Mouse (Mus musculus) CD4-positive helper T cell, adult 2 months (primary cell): Measurements from ENCODE around the gene Lasp1.
"Not testable (repeated sequence)": the region's sequence is repeated elsewhere in the genome, so short reads cannot be mapped to it uniquely, and the experiment has no call there.

Source experiments
- DNase-seq: peaks from one replicate; pipeline ENCODE4 v3.0.0-alpha.2; 2012; ENCODE audit warnings: low read depth, missing footprints, low spot score

Lasp1 gene

DNA sequence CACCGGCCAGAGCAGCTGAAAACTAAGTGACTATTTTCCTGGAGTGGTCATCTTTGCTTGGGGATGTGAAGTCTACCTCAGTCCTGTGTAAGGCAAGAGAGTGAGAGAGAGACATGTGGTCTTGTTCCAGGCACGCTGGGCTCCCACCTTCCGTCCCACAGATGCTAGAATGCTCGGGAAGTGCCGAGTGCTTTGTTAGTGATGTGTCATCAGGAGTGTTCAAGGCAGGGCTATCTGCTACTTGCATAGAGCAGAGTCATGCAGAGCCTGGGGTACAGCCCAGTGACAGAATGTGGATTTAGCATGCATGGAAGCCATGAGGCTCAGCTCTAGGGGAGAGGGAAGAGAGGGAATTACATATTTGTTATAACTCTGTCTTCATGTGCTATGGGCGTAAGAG is 28.9 kb downstream of the Lasp1 start:
- no peak for DNase-seq

- DNase-seq: no peak
Measured at GRCm38 (mm10) chr11:97829365-97829764, 30.6 kb downstream of the Lasp1 start.

GRCm38 (mm10) chr11:97829913-97830476 is 31.2 kb downstream of the Lasp1 start:
- peak; percentile 53 for DNase-seq

DNA sequence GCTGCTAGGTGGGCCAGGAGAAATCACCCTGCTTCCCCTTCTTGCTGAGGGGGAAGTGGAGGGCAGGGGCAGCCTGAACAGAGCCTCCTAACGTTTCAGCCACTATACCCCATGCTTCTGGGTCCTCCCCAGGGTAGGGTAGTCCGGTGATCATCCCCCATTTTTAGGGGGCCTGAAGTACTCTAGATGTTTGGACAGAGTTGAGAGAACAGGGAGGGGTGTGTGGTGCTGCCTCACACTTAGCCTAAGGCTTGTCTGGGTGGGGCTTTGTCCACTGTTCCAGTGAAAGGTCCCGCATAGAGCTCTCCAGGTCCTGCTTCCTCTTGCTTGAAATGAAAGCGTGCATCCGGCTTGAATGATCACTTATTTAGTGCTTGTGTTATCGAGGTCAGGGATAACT is 31.7 kb downstream of the Lasp1 start:
- no peak for DNase-seq

- no peak for DNase-seq
Measured at GRCm38 (mm10) chr11:97832001-97832400, 33.2 kb downstream of the Lasp1 start.

DNA sequence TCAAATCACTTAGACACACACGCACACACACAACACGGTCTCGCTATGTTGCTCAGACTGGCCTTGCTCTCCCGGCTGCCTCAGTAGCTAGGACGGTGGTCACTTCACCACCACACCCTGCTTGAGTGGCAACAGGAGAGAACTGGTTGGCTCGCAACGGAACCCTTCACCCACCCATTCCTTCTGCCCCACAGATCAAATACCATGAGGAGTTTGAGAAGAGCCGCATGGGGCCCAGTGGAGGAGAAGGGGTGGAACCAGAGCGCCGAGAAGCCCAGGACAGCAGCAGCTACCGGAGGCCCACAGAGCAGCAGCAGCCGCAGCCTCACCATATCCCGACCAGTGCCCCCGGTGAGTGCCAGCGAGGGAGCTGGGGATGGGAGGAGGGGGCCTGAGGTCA is 34.6 kb downstream of the Lasp1 start:
- no peak for DNase-seq

DNA sequence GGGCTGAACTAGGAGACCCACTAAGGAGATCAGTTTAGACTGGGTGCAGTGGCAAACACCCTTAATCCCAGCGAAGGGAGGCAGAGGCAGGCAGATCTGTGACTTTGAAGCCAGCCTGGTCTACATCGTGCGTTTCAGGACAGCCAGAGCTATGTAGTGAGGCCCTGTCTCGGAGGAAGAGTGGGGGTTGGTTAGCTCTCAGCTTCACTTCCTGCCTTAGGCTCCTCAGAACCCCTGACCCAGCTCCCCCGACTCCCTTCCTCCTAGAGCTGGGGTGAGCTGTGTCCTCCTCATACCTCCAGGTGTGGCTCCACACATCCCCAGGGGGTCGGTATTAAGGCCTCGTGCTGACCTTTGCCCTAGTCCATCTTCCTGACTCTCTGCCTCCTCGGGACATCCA is 37.7 kb downstream of the Lasp1 start:
- DNase-seq: peak; percentile 38

DNA sequence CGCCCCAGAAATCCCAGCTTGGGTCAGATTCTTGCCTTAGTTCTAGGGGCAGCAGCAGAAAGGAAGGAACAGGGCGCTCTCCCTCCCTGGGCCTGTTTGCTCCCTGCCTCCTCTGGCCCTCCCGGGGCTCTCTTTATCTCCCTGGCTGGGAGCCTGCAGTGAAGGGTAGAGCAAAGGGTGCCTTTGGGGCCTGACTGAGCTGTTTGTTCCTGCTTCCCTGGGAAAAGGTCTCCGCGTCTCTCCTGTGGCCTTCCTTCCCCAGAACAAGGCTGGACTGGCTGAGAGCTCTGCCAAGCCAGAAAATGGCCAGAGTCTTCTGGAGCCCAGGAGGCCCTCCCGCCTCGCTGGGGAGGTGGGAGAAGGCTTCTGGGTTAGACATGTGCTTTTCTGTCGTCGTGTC is 38.3 kb downstream of the Lasp1 start:
- DNase-seq: not testable (repeated sequence)

GRCm38 (mm10) chr11:97837641-97838149 is 38.9 kb downstream of the Lasp1 start:
- DNase-seq: peak; percentile 3

DNA sequence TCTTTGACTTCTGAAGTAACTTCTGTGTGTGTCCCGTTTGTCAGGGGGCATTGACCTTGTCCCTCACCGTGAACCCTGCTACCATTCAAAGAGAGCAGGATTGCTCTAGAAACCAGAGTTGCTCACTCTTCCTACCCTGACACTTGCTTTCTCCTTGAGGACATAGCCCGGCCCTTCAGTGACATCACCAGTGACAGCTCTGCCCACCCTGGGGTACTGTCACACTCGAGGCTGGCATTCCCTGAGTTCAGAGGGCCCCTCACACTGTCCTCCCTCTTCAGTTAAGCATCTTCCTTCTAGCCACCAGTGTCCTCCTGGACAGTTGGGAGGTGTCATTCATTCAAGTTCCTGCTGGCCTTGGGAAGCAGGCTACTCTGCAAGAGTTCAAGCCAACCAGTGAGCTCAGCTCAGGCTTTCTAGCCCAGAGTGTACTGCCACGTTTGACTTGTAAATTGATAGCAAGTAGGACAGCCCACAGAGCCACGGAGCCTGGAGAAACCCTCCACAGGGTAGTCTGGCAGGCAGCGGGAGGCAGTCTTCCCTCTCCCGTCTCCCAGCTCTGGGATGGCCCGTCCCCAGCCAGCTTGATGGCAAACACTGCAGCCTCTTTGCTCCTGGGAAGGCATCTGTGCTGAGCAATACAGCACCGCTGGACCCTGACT is 40.1 kb downstream of the Lasp1 start:
- DNase-seq: no peak

DNA sequence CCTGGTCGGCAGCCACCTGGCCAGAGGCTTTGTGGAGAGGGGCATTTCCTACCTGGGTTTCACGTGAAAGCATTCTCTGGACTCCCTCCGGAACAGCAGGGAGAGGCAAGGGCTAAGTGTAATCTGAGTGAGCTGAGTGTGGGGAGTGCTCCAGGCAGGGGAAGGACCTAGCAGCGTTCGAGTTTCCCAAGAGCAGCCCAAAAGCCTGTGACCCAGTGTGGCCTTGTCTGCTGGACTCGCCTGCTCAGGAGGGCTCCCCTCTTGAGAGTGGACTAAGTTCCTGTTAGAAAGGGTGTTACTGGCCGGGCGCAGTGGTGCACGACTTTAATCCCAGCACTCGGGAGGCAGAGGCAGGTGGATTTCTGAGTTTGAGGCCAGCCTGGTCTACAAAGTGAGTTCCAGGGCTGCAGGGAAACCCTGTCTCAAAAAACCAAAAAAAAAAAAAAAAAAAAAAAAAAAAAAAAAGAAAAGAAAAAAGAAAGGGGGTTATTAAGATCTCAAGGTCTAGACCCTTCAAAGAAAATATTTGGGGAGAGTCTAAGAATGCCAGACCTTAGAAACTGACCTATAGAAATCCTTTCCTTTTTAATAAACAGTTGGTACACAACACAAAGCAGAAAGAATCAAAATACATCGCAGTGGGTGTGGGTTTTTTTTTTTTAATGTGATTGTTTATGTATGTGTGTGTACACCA is 40.8 kb downstream of the Lasp1 start:
- DNase-seq: no peak

DNA sequence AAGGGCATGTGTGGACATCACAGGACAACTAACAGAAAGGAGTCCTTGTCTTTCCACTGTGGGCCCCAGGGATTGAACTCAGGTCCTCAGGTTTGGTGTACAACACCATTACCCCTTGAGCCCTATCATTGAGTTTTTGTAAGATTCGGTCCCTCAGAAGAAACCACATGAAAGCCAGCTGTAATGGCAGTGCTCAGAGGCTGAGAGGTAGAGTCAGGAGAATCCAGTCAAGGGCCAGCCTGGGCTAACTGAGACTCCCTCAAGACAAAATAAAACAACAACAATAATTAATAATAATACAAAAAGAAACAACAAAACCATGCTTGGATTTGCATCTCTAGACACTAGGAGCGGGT is 41.3 kb downstream of the Lasp1 start:
- peak; percentile 51 for DNase-seq

DNA sequence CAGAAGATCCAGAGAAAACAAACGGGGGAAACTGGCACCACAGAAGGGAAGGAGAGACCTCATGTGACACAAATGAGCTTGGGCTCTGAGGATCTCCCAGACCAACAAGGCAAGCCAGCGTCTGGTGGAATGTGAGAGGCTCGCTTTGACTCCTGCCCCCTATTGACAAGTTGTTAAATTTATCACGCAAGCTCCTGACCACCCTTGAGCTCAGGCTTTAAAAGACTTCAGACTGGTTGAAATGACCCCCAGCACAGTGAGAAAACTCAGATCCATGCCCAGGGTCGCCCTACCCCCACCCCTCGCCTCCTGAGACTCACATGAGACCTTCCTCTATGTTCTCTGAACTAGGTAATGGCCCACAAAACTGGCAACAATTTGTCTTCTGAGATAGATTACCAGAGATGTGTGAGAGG is 41.7 kb downstream of the Lasp1 start, which contains the start of gene B230217C12Rik:
Gene B230217C12Rik (plus strand): TSS at position 242 of the 416 bp plus-strand sequence.
- DNase-seq: peak; percentile 44

- DNase-seq: peak; percentile 62
Measured at GRCm38 (mm10) chr11:97840991-97841661, 42.3 kb downstream of the Lasp1 start.

GRCm38 (mm10) chr11:97842001-97842400 is 43.2 kb downstream of the Lasp1 start:
- no peak for DNase-seq

- DNase-seq: no peak
Measured at GRCm38 (mm10) chr11:97850367-97850766, 51.6 kb downstream of the Lasp1 start.

DNA sequence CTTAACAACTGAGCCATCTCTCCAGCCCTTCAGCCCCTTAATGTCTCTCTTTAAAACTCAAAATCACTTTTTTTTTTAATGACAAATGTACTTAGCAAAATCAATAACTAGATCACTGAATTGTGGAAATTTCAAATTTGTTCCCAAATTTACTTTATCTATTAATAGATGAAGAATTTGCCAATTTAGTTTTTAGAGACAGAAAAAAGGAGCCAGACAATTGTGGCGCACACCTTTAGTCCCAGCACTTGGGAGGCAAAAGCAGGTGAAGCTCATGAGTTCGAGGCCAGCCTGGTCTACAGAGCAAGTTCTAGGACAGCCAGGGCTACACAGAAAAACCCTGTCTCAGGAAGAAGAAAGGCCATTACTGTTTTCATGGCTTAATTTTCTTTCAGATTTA is 52.8 kb downstream of the Lasp1 start:
- no peak for DNase-seq

GRCm38 (mm10) chr11:97855473-97855872 is 56.7 kb downstream of the Lasp1 start:
- no peak for DNase-seq

DNA sequence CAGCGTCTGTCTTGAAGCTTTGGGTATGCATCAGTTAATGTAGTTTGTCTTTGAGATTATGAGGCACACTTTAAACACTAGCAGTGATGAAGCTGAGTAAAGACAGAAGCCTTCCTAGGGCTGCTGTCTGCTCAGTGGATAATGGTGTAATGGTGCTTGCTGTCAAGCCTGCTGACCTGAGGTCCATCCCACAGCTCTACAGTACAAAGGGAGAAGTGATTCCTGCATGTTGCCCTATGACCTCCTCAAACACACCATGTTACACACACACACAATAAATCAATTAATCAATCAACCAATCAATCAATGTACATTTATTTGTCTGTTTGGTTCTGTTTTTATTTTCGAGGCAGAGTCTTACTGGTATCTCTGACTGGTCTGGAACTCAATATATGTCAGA is 63.3 kb downstream of the Lasp1 start:
- no peak for DNase-seq

GRCm38 (mm10) chr11:97865421-97865820 is 66.6 kb downstream of the Lasp1 start:
- DNase-seq: no peak

DNA sequence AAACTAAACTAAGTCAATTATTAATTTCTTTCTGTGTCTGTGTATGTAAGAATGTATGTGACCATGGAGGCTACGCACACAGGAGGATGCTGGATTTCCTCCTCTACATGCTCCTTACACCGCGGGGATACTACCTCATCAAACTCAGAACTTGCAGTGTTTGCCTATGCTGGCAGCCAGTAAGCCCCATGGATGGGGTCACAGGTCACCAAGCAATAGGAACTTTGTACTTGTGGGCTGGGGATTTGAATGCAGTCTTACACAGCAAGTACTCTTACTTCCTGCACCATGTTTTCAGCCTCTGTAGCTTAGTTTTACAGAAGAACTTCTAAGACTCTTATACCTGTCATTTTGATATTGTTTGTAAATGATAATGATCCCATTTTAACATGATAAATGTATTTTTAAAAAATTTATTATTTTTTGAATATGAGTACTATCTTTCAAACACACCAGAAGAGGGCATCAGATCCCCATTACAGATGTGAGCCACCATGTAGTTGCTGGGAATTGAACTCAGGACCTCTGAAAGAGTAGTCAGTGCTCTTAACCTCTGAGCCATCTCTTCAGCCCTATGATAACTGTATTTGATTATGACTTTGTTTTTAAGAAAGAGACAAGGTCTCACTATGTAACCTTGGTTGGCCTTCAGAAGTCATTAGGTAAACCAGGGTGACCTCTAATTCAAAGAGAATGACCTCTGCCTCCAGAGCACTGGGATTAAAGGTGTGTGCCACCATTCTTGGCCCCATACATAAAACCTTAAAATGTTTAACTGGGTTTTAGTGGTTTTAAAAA is 67.5 kb downstream of the Lasp1 start:
- no peak for DNase-seq
